Mouse (Mus musculus): ENCODE results near the gene Mms19.

- no peak for TF ChIP-seq GATA1 (IDR thresholded peaks at IDR 0.05; ENCODE audit: borderline replicate concordance, low read length)
- TF ChIP-seq FLI1 (IDR thresholded peaks at IDR 0.05; ENCODE audit: low read length): no peak
These were observed 86.0 kb downstream of the Mms19 start for GRCm38 (mm10) chr19:41894959-41895358.
